7 mouse cellular contexts compared by ENCODE assay signal in the genomic region with DNA sequence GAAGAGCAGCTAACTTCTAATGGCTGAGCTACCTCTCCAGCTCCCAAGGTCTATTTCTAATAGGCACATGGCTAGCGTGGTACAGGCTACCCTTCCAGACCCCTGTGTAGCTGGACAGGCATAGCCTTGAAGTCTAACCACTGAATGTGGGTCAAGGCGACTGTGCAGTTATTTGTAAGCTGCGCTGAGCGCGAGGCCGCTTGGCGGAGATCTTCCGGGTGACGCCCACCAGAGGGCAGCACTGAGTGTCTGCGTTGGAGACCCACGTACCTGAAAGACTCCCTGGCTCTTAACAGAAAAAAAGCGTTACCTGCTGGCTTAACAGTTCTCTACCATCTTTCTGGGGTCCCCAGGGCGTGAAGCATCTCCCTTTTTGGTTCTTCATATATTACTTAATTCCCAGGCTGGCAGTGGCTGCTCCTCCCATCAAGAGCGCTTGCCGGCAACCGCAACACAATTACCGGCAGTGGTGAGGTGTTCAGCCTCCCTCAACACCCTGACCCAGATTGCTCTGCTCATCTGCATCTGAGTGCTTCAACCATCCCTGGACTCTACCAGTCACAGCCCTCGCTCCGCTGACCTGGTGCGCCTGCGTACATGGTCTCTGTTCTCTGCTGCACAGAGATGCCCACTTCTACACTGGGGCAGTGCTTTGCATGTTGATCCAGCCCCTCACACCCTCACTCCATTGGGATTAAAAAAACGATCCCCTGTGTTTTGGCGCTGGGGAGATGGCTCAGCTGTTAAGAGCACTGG. TPM values are rescaled to one million over a fixed set of nuclear protein-coding genes. Genes with fewer than 3 reads are reported as not detected.
DNase-seq lines count a peak whose midpoint lies in the region; ATAC-seq lines count a peak whose summit lies in the region.

No protein-coding gene starts in this region.

- no peaks in the 10 kb centered on the region for H3K9me3 ChIP-seq in embryonic facial prominence, embryonic 13.5 days
- H3K9me3 ChIP-seq in heart, embryonic 10.5 days, result no peaks in the 10 kb centered on the region
- H3K9me3 ChIP-seq in kidney, embryonic 14.5 days (ENCODE audit: control insufficient read depth, low read length), result no peaks in the 10 kb centered on the region
- no peaks in the 10 kb centered on the region for H3K9me3 ChIP-seq in limb, embryonic 15.5 days

- H3K27ac ChIP-seq in embryonic facial prominence, embryonic 13.5 days, result no peak overlapping the region
- no peak overlapping the region for H3K27ac ChIP-seq in heart, embryonic 10.5 days
- no peak overlapping the region for H3K27ac ChIP-seq in kidney, embryonic 14.5 days (ENCODE audit: low read depth, low read length)
- H3K27ac ChIP-seq in limb, embryonic 15.5 days, result no peak overlapping the region

- H3K4me3 ChIP-seq in embryonic facial prominence, embryonic 13.5 days, result peak overlapping the region; percentile 13
- peak overlapping the region; percentile 42 for H3K4me3 ChIP-seq in heart, embryonic 10.5 days
- 0 out of 2 replicates have a peak overlapping the region, but pooled peaks have one; percentile 6 for H3K4me3 ChIP-seq in kidney, embryonic 14.5 days (ENCODE audit: low read length)
- H3K4me3 ChIP-seq in limb, embryonic 15.5 days, result no peak overlapping the region

- no peak for ATAC-seq in embryonic facial prominence, embryonic 13.5 days (ENCODE audit: insufficient number of reproducible peaks, insufficient read depth, low FRiP score, low TSS enrichment, low read depth)
- peak; percentile 62; the same call in 1 of the 2 replicates for ATAC-seq in kidney, embryonic 14.5 days (ENCODE audit: low FRiP score, low TSS enrichment)
- no peak for ATAC-seq in limb, embryonic 15.5 days (ENCODE audit: insufficient number of reproducible peaks, low FRiP score, low TSS enrichment, low read depth)

- peak; percentile 88 for DNase-seq in adrenal gland, postnatal 25 days
- peak; percentile 83 for DNase-seq in heart, embryonic 10.5 days (ENCODE audit: low spot score)
- peak; percentile 91 for DNase-seq in naive thymus-derived CD4-positive, alpha-beta T cell, adult 2 months (ENCODE audit: low read depth)
- DNase-seq in spleen, postnatal 4 days (ENCODE audit: low spot score in 2 of 2), result peak; percentile 75 to 93

- H3K9ac ChIP-seq in embryonic facial prominence, embryonic 13.5 days, result peak overlapping the region; percentile 46; the same call in 1 of the 2 replicates
- H3K9ac ChIP-seq in kidney, embryonic 14.5 days (ENCODE audit: low read depth, low read length), result no peak overlapping the region
- no peak overlapping the region for H3K9ac ChIP-seq in limb, embryonic 15.5 days

- 5% methylated on average over 23 of the region's 23 CpGs for WGBS in embryonic facial prominence, embryonic 13.5 days
- WGBS in heart, embryonic 10.5 days, result 4% methylated on average over 23 of the region's 23 CpGs
- 4% methylated on average over 23 of the region's 23 CpGs for WGBS in kidney, embryonic 14.5 days
- 5% methylated on average over 23 of the region's 23 CpGs for WGBS in limb, embryonic 15.5 days

- H3K36me3 ChIP-seq in embryonic facial prominence, embryonic 13.5 days, result no peaks in the 10 kb centered on the region
- H3K36me3 ChIP-seq in heart, embryonic 10.5 days, result no peaks in the 10 kb centered on the region
- no peaks in the 10 kb centered on the region for H3K36me3 ChIP-seq in kidney, embryonic 14.5 days (ENCODE audit: control insufficient read depth, insufficient read depth, low read length)
- no peaks in the 10 kb centered on the region for H3K36me3 ChIP-seq in limb, embryonic 15.5 days

- peaks cover 12% of the 10 kb centered on the region for H3K4me1 ChIP-seq in embryonic facial prominence, embryonic 13.5 days
- peaks cover 9% of the 10 kb centered on the region for H3K4me1 ChIP-seq in heart, embryonic 10.5 days
- no peaks in the 10 kb centered on the region for H3K4me1 ChIP-seq in kidney, embryonic 14.5 days (ENCODE audit: control insufficient read depth, insufficient read depth, low read length)
- H3K4me1 ChIP-seq in limb, embryonic 15.5 days, result peaks cover 9% of the 10 kb centered on the region

- peak overlapping the region; percentile 54 for H3K4me2 ChIP-seq in embryonic facial prominence, embryonic 13.5 days
- H3K4me2 ChIP-seq in kidney, embryonic 14.5 days (replicated peaks; ENCODE audit: low read depth, low read length), result no peak overlapping the region; the same call in 1 of the 2 replicates
- peak overlapping the region; percentile 38; the same call in 1 of the 2 replicates for H3K4me2 ChIP-seq in limb, embryonic 15.5 days

- H3K27me3 ChIP-seq in embryonic facial prominence, embryonic 13.5 days, result peaks cover 32% of the 10 kb centered on the region
- peaks cover 44% of the 10 kb centered on the region for H3K27me3 ChIP-seq in heart, embryonic 10.5 days (ENCODE audit: insufficient read depth, poor library complexity, severe bottlenecking)
- peaks cover 9% of the 10 kb centered on the region; the same call in 1 of the 2 replicates for H3K27me3 ChIP-seq in kidney, embryonic 14.5 days (ENCODE audit: control insufficient read depth, insufficient read depth, low read length)
- peaks cover 16% of the 10 kb centered on the region for H3K27me3 ChIP-seq in limb, embryonic 15.5 days

RNA-seq across cellular contexts. Expression of gene Tulp1, which starts 21.3 kb away (rescaled TPM):
- total RNA-seq in adrenal gland, postnatal 25 days (2021), result not detected in 2 replicates
- 7.3 and 10.5 TPM in 2 replicates for polyA plus RNA-seq in embryonic facial prominence, embryonic 13.5 days (2015; fragmentation: Nextera tagmentation; extraction: Ambion mirVana)
- polyA plus RNA-seq in heart, embryonic 10.5 days (2016; fragmentation: Nextera tagmentation; extraction: Ambion mirVana), result 5.0 and 5.7 TPM in 2 replicates
- 5.1 and 5.6 TPM in 2 replicates for polyA plus RNA-seq in kidney, embryonic 14.5 days (2014; fragmentation: Nextera tagmentation; extraction: Ambion mirVana)
- polyA plus RNA-seq in limb, embryonic 15.5 days (2015; fragmentation: Nextera tagmentation; extraction: Ambion mirVana), result 5.4 and 6.2 TPM in 2 replicates

RNA-seq across cellular contexts. Expression of gene Tead3, which starts 35.7 kb away (rescaled TPM):
- 10.4 and 13.6 TPM in 2 replicates for total RNA-seq in adrenal gland, postnatal 25 days (2021)
- polyA plus RNA-seq in embryonic facial prominence, embryonic 13.5 days (2015; fragmentation: Nextera tagmentation; extraction: Ambion mirVana), result 14.9 and 18.9 TPM in 2 replicates
- polyA plus RNA-seq in heart, embryonic 10.5 days (2016; fragmentation: Nextera tagmentation; extraction: Ambion mirVana), result 6.3 and 6.5 TPM in 2 replicates
- 8.7 and 10.9 TPM in 2 replicates for polyA plus RNA-seq in kidney, embryonic 14.5 days (2014; fragmentation: Nextera tagmentation; extraction: Ambion mirVana)
- polyA plus RNA-seq in limb, embryonic 15.5 days (2015; fragmentation: Nextera tagmentation; extraction: Ambion mirVana), result 15.5 and 16.2 TPM in 2 replicates

RNA-seq across cellular contexts. Expression of gene Rpl10a, which starts 58.1 kb away (rescaled TPM):
- total RNA-seq in adrenal gland, postnatal 25 days (2021), result 789 and 848 TPM in 2 replicates
- polyA plus RNA-seq in embryonic facial prominence, embryonic 13.5 days (2015; fragmentation: Nextera tagmentation; extraction: Ambion mirVana), result 653 and 701 TPM in 2 replicates
- polyA plus RNA-seq in heart, embryonic 10.5 days (2016; fragmentation: Nextera tagmentation; extraction: Ambion mirVana), result 345 and 365 TPM in 2 replicates
- polyA plus RNA-seq in kidney, embryonic 14.5 days (2014; fragmentation: Nextera tagmentation; extraction: Ambion mirVana), result 911 and 1,064 TPM in 2 replicates
- 509 and 665 TPM in 2 replicates for polyA plus RNA-seq in limb, embryonic 15.5 days (2015; fragmentation: Nextera tagmentation; extraction: Ambion mirVana)
